In genomic region chr11:68417831-68418230, GRCm38 (mm10) we compare ENCODE assay signal across 9 mouse cellular contexts. TPM values are rescaled to one million over a fixed set of nuclear protein-coding genes. Genes with fewer than 3 reads are reported as not detected.
A peak's percentile ranks its signal among the peaks of the same experiment; 100 is the strongest.
DNase-seq lines count a peak whose midpoint lies in the region; ATAC-seq and TF ChIP-seq lines count a peak whose summit lies in the region.
"Had no signal": no experiment of that assay in that cellular context is flagged by ENCODE, and none has a peak within 500 bp of the region (broad histone marks: within the 10 kb centered on the region; RNA-seq: fewer than 3 reads in every experiment).

No protein-coding gene starts in this region.

- H3K27ac ChIP-seq in forebrain, postnatal 0 days (ENCODE audit: low read depth, low read length): no peak overlapping the region
- H3K27ac ChIP-seq in forebrain, embryonic 13.5 days: no peak overlapping the region
- H3K27ac ChIP-seq in midbrain, postnatal 0 days (ENCODE audit: low read depth, low read length): no peak overlapping the region
- H3K27ac ChIP-seq in midbrain, embryonic 16.5 days (ENCODE audit: low read length): no peak overlapping the region
- H3K27ac ChIP-seq: neural tube, embryonic 13.5 days had no signal

- H3K4me2 ChIP-seq in forebrain, postnatal 0 days (ENCODE audit: low read depth): no peak overlapping the region
- no peak overlapping the region for H3K4me2 ChIP-seq in forebrain, embryonic 13.5 days
- no peak overlapping the region for H3K4me2 ChIP-seq in midbrain, postnatal 0 days (ENCODE audit: low read depth, low read length, poor library complexity, severe bottlenecking)
- H3K4me2 ChIP-seq in midbrain, embryonic 16.5 days (ENCODE audit: low read length): no peak overlapping the region
- H3K4me2 ChIP-seq: neural tube, embryonic 13.5 days had no signal

- no peaks in the 10 kb centered on the region for H3K9me3 ChIP-seq in forebrain, postnatal 0 days (ENCODE audit: low read length)
- peaks cover 4% of the 10 kb centered on the region; the same call in 1 of the 2 replicates for H3K9me3 ChIP-seq in forebrain, embryonic 13.5 days (replicated peaks)
- H3K9me3 ChIP-seq in midbrain, postnatal 0 days (ENCODE audit: low read length): no peaks in the 10 kb centered on the region
- H3K9me3 ChIP-seq in midbrain, embryonic 16.5 days (replicated peaks; ENCODE audit: control insufficient read depth, low read length, poor library complexity, severe bottlenecking): no peaks in the 10 kb centered on the region
- H3K9me3 ChIP-seq: neural tube, embryonic 13.5 days had no signal

- DNase-seq in forebrain, postnatal 0 days: no peak
- peak; percentile 20 for DNase-seq in midbrain, postnatal 0 days (ENCODE audit: low spot score)
- DNase-seq in lung, postnatal 25 days (ENCODE audit: low spot score): peak; percentile 64
- DNase-seq in thymus, postnatal 0 days (ENCODE audit: low spot score): peak; percentile 90
- DNase-seq in kidney, postnatal 14 days: no peak

- no peaks in the 10 kb centered on the region for H3K36me3 ChIP-seq in forebrain, postnatal 0 days (ENCODE audit: insufficient read depth)
- no peaks in the 10 kb centered on the region for H3K36me3 ChIP-seq in forebrain, embryonic 13.5 days (ENCODE audit: poor library complexity, severe bottlenecking)
- H3K36me3 ChIP-seq in midbrain, postnatal 0 days (ENCODE audit: insufficient read depth, low read length): no peaks in the 10 kb centered on the region
- H3K36me3 ChIP-seq in midbrain, embryonic 16.5 days (ENCODE audit: control insufficient read depth, insufficient read depth, low read length): no peaks in the 10 kb centered on the region
- H3K36me3 ChIP-seq: neural tube, embryonic 13.5 days had no signal

- 40% methylated on average over 9 of the region's 9 CpGs for WGBS in forebrain, postnatal 0 days
- 37% methylated on average over 9 of the region's 9 CpGs for WGBS in forebrain, embryonic 13.5 days
- WGBS in midbrain, postnatal 0 days: 43% methylated on average over 9 of the region's 9 CpGs
- WGBS in midbrain, embryonic 16.5 days: 41% methylated on average over 9 of the region's 9 CpGs

- no peaks in the 10 kb centered on the region for H3K27me3 ChIP-seq in forebrain, postnatal 0 days (ENCODE audit: insufficient read depth, low read length)
- H3K27me3 ChIP-seq in forebrain, embryonic 13.5 days: no peaks in the 10 kb centered on the region
- H3K27me3 ChIP-seq in midbrain, postnatal 0 days (ENCODE audit: insufficient read depth, low read length): no peaks in the 10 kb centered on the region
- H3K27me3 ChIP-seq in midbrain, embryonic 16.5 days (ENCODE audit: control insufficient read depth, insufficient read depth, low read depth, low read length): no peaks in the 10 kb centered on the region
- H3K27me3 ChIP-seq: neural tube, embryonic 13.5 days had no signal

- no peak overlapping the region for H3K4me3 ChIP-seq in forebrain, postnatal 0 days (ENCODE audit: low read depth, low read length)
- H3K4me3 ChIP-seq in forebrain, embryonic 13.5 days: no peak overlapping the region
- no peak overlapping the region for H3K4me3 ChIP-seq in midbrain, postnatal 0 days (ENCODE audit: low read depth, low read length)
- no peak overlapping the region for H3K4me3 ChIP-seq in midbrain, embryonic 16.5 days (ENCODE audit: low read depth, low read length)
- H3K4me3 ChIP-seq: neural tube, embryonic 13.5 days had no signal

- no peaks in the 10 kb centered on the region for H3K4me1 ChIP-seq in forebrain, postnatal 0 days (ENCODE audit: insufficient read depth)
- no peaks in the 10 kb centered on the region for H3K4me1 ChIP-seq in forebrain, embryonic 13.5 days
- H3K4me1 ChIP-seq in midbrain, postnatal 0 days (ENCODE audit: insufficient read depth, low read length): no peaks in the 10 kb centered on the region
- H3K4me1 ChIP-seq in midbrain, embryonic 16.5 days (ENCODE audit: control insufficient read depth, insufficient read depth, low read length): no peaks in the 10 kb centered on the region
- H3K4me1 ChIP-seq: neural tube, embryonic 13.5 days had no signal

- ATAC-seq in forebrain, postnatal 0 days: no peak
- no peak for ATAC-seq in forebrain, embryonic 13.5 days
- no peak for ATAC-seq in midbrain, postnatal 0 days (ENCODE audit: low FRiP score)
- ATAC-seq in midbrain, embryonic 16.5 days: no peak
- ATAC-seq in common myeloid progenitor, adult 5-6 weeks (replicated peaks; ENCODE audit: low read depth, poor library complexity, severe bottlenecking): peak; percentile 95

- peak; percentile 73 for TF ChIP-seq CTCF in forebrain, postnatal 0 days (IDR thresholded peaks at IDR 0.05; ENCODE audit: low read depth)
- peak; percentile 78 for TF ChIP-seq CTCF in midbrain, postnatal 0 days (IDR thresholded peaks at IDR 0.05)

- H3K9ac ChIP-seq in forebrain, postnatal 0 days: no peak overlapping the region
- H3K9ac ChIP-seq in forebrain, embryonic 13.5 days: no peak overlapping the region
- H3K9ac ChIP-seq in midbrain, postnatal 0 days (replicated peaks; ENCODE audit: low read length, poor library complexity, severe bottlenecking): no peak overlapping the region
- no peak overlapping the region for H3K9ac ChIP-seq in midbrain, embryonic 16.5 days (ENCODE audit: low read depth, low read length)
- H3K9ac ChIP-seq: neural tube, embryonic 13.5 days had no signal

RNA-seq across cellular contexts. Expression of gene Pik3r5, which starts 14.1 kb away (rescaled TPM):
- 0.54 and 1.8 TPM in 2 replicates for total RNA-seq in forebrain, postnatal 0 days (2014; rRNA removed)
- polyA plus RNA-seq in forebrain, postnatal 0 days (2015; fragmentation: Nextera tagmentation; extraction: Ambion mirVana): 0.24 and 0.54 TPM in 2 replicates
- polyA plus RNA-seq in forebrain, embryonic 13.5 days (2015; fragmentation: Nextera tagmentation; extraction: Ambion mirVana): 0.09 and 0.15 TPM in 2 replicates
- 1.0 and 1.4 TPM in 2 replicates for total RNA-seq in midbrain, postnatal 0 days (2014; rRNA removed)
- 0.23 and 0.52 TPM in 2 replicates for polyA plus RNA-seq in midbrain, postnatal 0 days (2015; fragmentation: Nextera tagmentation; extraction: Ambion mirVana)
- 0.21 and 0.24 TPM in 2 replicates for polyA plus RNA-seq in midbrain, embryonic 16.5 days (2015; fragmentation: Nextera tagmentation; extraction: Ambion mirVana)
- total RNA-seq in common myeloid progenitor, adult 5-6 weeks (2017): 3.3 and 3.6 TPM in 2 replicates
- 10.5 and 12.0 TPM in 2 replicates for polyA plus RNA-seq in thymus, postnatal 0 days (2015; fragmentation: Nextera tagmentation; extraction: Ambion mirVana)

RNA-seq across cellular contexts. Expression of gene Ntn1, which starts 17.2 kb away (rescaled TPM):
- total RNA-seq in forebrain, postnatal 0 days (2014; rRNA removed): 22.9 and 35.5 TPM in 2 replicates
- polyA plus RNA-seq in forebrain, postnatal 0 days (2015; fragmentation: Nextera tagmentation; extraction: Ambion mirVana): 4.0 and 6.0 TPM in 2 replicates
- 6.8 and 8.5 TPM in 2 replicates for polyA plus RNA-seq in forebrain, embryonic 13.5 days (2015; fragmentation: Nextera tagmentation; extraction: Ambion mirVana)
- 66.4 and 69.1 TPM in 2 replicates for total RNA-seq in midbrain, postnatal 0 days (2014; rRNA removed)
- 9.6 and 9.7 TPM in 2 replicates for polyA plus RNA-seq in midbrain, postnatal 0 days (2015; fragmentation: Nextera tagmentation; extraction: Ambion mirVana)
- 15.8 and 16.1 TPM in 2 replicates for polyA plus RNA-seq in midbrain, embryonic 16.5 days (2015; fragmentation: Nextera tagmentation; extraction: Ambion mirVana)
- total RNA-seq in common myeloid progenitor, adult 5-6 weeks (2017): 0.24 TPM in 1 of 2 replicates, not detected in the other
- polyA plus RNA-seq in thymus, postnatal 0 days (2015; fragmentation: Nextera tagmentation; extraction: Ambion mirVana): 3.4 and 4.4 TPM in 2 replicates

Comparison
In these comparisons a context has a peak if more than half of its experiments do, and no peak if none do; other contexts are left out.
1. DNase-seq: peak in midbrain, postnatal 0 days (single experiment), lung, postnatal 25 days (single experiment) and thymus, postnatal 0 days (single experiment); none in forebrain, postnatal 0 days (single experiment) and kidney, postnatal 14 days (single experiment).